Mouse (Mus musculus) limb, embryonic 15.5 days (tissue): Measurements from ENCODE around the gene Robo2. TPM values are rescaled to one million over a fixed set of nuclear protein-coding genes. Genes with fewer than 3 reads are reported as not detected.

Source experiments
- ATAC-seq: fragments of 200-750 bp; cut with Nextera tagmentation; 2 replicates; pipeline ENCODE4 v1.8.0; 2017; ENCODE audit warnings: low read depth, moderate TSS enrichment; ENCODE audit not compliant: insufficient number of reproducible peaks, low FRiP score, low TSS enrichment
- H3K27ac ChIP-seq: fragments of 300-500 bp; sonication (generic); 2 replicates; pipeline ENCODE4 v1.5.1; 2015; ENCODE audit warnings: moderate library complexity, mild to moderate bottlenecking, inconsistent platforms
- H3K27me3 ChIP-seq: fragments of 300-500 bp; sonication (generic); 2 replicates; pipeline ENCODE4 v1.6.1; 2015; ENCODE audit warnings: inconsistent platforms
- H3K36me3 ChIP-seq: fragments of 300-500 bp; sonication (generic); 2 replicates; pipeline ENCODE4 v1.6.1; 2015; ENCODE audit warnings: inconsistent platforms
- H3K4me1 ChIP-seq: fragments of 300-500 bp; sonication (generic); 2 replicates; pipeline ENCODE4 v1.6.1; 2015; ENCODE audit warnings: inconsistent platforms
- H3K4me2 ChIP-seq: fragments of 300-500 bp; sonication (generic); 2 replicates; pipeline ENCODE4 v1.6.1; 2015; ENCODE audit warnings: mild to moderate bottlenecking, inconsistent platforms
- H3K4me3 ChIP-seq: fragments of 300-500 bp; sonication (generic); 2 replicates; pipeline ENCODE4 v1.5.1; 2015; ENCODE audit warnings: mild to moderate bottlenecking, inconsistent platforms
- H3K9ac ChIP-seq: fragments of 300-500 bp; sonication (generic); 2 replicates; pipeline ENCODE4 v1.6.1; 2015; ENCODE audit warnings: inconsistent platforms
- H3K9me3 ChIP-seq: fragments of 300-500 bp; sonication (generic); 2 replicates; pipeline ENCODE4 v1.6.1; 2016; ENCODE audit warnings: inconsistent platforms
- WGBS: fragments of 180-500 bp; shearing (Covaris S2); methylation state at CpG from one replicate; pipeline ENCODE4 v1.1.7; 2015; 5-methylcytosine and 5-hydroxymethylcytosine counted together
- polyA plus RNA-seq: library from polyadenylated mRNA; unstranded; fragments of >200 nt; fragmentation: Nextera tagmentation; extraction: Ambion mirVana; gene quantifications from 2 replicates; pipeline ENCODE4 v1.2.1, GENCODE M21; 2015

Robo2 gene
- polyA plus RNA-seq, 1 experiment from 2014 or later = 60.7 TPM

DNA sequence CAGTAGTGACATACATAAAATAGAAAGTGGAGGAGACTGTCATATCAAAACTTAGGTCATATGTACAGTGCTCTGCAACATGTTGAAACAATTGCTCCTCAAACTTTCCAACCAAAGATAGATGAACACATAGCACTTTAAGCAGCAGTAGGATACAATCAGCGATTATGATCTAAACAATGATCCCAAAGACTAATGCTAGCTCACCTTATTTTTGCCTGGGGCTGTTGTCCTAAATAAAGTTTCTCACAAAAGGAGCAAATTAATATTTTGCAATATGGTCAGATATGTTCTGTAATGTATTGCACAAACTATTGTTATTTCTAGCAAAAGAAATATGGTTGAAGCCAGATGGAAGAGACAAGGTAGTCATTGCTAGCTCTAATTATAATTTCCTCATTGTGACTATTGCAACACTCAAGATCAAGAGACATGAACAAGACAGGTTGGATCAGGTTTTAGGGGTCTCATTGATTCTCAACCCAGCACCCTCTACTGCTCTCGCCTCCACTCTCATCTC lies 174.2 kb downstream of the Robo2 start:
- no peaks in the 10 kb centered on the region for H3K4me1 ChIP-seq
- no peaks in the 10 kb centered on the region for H3K9me3 ChIP-seq
- H3K4me3 ChIP-seq = no peak overlapping the region
- 86% methylated on average over 2 of the region's 2 CpGs for WGBS
- H3K36me3 ChIP-seq = no peaks in the 10 kb centered on the region
- H3K9ac ChIP-seq = no peak overlapping the region
- no peak overlapping the region for H3K4me2 ChIP-seq
- H3K27me3 ChIP-seq = no peaks in the 10 kb centered on the region
- no peak overlapping the region for H3K27ac ChIP-seq
- ATAC-seq = no peak

DNA sequence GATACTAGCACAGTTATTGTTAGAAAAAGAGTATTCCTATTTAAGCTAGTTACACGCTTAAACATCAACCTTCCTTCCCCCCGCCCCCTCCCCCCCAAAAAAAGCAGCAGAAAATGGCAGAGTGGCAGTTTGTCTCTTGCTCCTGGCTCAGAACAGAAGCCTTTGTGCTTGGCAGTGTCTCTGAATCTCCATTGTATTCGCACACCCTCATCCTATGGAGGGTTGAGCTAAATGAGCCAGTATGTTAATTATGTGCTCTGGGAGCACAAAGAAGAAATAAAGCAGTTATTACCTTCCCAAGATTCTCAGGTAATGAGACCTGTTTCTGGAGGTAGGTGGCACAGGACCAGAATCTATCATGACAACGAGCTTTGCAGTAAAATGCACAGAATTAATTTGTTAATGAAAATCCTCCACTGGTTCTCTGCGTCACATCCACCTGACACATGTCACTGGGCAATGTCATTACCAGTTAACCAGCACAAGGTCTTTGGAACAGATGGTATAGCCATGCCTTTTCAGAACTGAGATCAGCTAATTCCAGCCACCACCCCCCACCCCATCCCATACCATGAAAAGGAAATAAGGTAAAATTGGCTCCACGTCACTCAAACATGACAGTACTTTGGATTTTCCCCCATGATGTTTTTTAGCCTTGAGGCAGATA lies 177.1 kb downstream of the Robo2 start:
- Histone ChIP-seq H3K9me3 (no peaks in the 10 kb centered on the region), H3K36me3 (no peaks in the 10 kb centered on the region), H3K4me1 (no peaks in the 10 kb centered on the region), H3K27ac (no peak overlapping the region), H3K27me3 (no peaks in the 10 kb centered on the region), H3K9ac (no peak overlapping the region), H3K4me3 (no peak overlapping the region), H3K4me2 (no peak overlapping the region)
- 68% methylated on average over 6 of the region's 6 CpGs for WGBS
- ATAC-seq = no peak

DNA sequence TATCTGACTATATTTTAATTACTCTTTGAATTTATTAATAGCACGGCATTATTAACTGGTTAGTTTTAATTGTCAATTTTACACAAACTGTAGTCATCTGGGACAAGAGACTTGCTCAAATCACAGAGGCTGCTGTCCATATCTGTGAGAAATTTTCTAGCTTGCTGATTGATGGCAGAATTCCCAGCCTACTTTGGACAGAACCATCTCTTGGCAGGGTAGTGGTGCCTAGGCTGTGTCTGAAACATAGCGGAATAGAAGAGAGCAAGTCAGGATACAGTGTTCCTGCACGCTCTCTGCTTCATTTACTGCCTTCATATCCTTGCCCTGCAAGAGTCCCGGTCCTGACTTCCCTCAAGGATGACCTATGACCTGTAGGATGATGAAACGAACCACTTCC lies 178.0 kb downstream of the Robo2 start:
- no peak overlapping the region for H3K27ac ChIP-seq
- H3K4me1 ChIP-seq = no peaks in the 10 kb centered on the region
- no peak overlapping the region for H3K9ac ChIP-seq
- H3K4me3 ChIP-seq = no peak overlapping the region
- H3K4me2 ChIP-seq = no peak overlapping the region
- no peak for ATAC-seq
- H3K9me3 ChIP-seq = no peaks in the 10 kb centered on the region
- H3K27me3 ChIP-seq = no peaks in the 10 kb centered on the region
- H3K36me3 ChIP-seq = no peaks in the 10 kb centered on the region
- WGBS = 61% methylated on average over 5 of the region's 5 CpGs

DNA sequence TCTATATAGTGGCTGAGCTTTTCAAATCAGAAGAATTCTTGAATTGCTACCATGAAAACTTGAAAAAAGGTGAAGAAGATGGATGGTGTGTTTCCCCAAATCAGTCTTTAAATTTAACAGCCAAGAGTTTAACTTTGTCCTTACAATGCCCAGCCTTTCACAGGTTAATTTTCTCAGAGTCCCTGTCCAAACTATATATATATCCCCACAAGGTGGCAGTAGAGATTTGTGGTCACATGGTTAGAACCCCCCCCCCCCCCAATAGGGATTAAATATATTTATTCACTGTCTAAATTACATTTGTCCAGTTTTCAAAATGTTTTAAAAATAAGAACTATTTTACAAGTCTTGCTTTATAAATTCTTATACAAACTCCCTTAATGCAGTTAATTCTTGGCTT lies 184.3 kb downstream of the Robo2 start:
- Histone ChIP-seq H3K4me2 (no peak overlapping the region), H3K4me1 (no peaks in the 10 kb centered on the region), H3K9ac (no peak overlapping the region), H3K9me3 (no peaks in the 10 kb centered on the region), H3K27ac (no peak overlapping the region), H3K36me3 (no peaks in the 10 kb centered on the region), H3K27me3 (no peaks in the 10 kb centered on the region), H3K4me3 (no peak overlapping the region)
- no peak for ATAC-seq

DNA sequence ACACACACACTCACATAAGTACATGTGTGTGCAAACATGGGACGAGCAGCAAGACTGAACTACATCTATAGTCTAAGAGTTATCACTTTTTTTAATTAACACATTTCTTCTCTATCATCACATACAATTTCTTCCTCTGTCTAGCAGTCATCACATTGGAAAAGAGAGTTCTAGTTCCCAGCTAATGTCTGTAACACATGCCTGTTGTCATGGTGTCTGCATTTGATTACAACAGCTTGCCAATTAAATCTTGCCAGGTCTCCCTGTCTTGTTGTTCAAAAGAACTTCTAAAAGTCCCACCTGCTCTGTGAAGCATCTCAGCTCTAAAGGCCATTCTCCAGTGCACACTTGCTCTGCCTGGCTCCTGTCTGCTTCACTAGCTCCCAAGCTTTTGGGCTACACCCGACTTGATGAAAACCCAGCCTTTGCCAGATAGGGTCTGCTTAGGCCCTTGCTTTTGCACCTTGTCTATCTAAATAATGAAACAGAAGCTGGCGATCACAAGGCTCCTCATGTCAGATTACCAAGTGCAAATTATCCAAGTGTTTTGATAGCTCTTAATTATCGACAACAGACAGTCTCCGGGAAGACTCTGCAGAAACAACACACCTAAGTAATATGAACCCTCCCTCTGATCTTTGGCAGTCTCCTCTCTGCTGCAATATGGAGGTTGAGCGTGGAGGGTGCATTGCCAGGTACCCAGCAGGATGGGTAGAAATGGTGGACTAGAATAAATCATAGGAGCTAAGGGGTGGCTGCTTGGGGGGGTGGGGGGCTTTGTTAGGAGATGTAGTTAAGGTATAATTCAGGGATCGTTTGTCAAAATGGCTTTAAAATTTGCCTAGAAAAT lies 186.0 kb downstream of the Robo2 start:
- no peak overlapping the region for H3K4me2 ChIP-seq
- 69% methylated on average over 7 of the region's 7 CpGs for WGBS
- H3K9me3 ChIP-seq = no peaks in the 10 kb centered on the region
- H3K9ac ChIP-seq = no peak overlapping the region
- H3K4me1 ChIP-seq = no peaks in the 10 kb centered on the region
- H3K27ac ChIP-seq = no peak overlapping the region
- no peaks in the 10 kb centered on the region for H3K36me3 ChIP-seq
- no peak for ATAC-seq
- H3K27me3 ChIP-seq = no peaks in the 10 kb centered on the region
- no peak overlapping the region for H3K4me3 ChIP-seq

DNA sequence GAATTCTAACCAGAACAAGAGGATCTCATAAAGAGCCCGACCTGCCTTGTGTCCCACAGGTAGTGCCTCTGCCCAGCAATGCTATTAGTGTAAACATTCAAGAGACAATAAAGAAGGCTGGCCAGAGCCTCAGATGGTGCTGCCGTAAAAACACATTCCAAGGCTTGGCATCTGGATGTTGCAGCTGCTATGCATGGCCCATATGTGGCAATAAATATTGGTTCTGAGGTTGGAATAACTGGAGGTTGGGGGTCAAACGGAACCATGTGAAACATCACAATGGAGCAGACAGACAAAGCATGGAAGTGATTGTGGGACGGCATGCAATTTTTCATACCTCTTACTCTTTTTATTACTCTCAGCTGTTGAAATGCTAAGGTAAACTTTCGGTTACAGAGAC lies 189.1 kb downstream of the Robo2 start:
- H3K4me2 ChIP-seq = no peak overlapping the region
- WGBS = 20% methylated on average over 5 of the region's 5 CpGs
- H3K27ac ChIP-seq = no peak overlapping the region
- no peaks in the 10 kb centered on the region for H3K4me1 ChIP-seq
- H3K27me3 ChIP-seq = no peaks in the 10 kb centered on the region
- no peak for ATAC-seq
- no peaks in the 10 kb centered on the region for H3K9me3 ChIP-seq
- H3K4me3 ChIP-seq = no peak overlapping the region
- H3K9ac ChIP-seq = no peak overlapping the region
- no peaks in the 10 kb centered on the region for H3K36me3 ChIP-seq

DNA sequence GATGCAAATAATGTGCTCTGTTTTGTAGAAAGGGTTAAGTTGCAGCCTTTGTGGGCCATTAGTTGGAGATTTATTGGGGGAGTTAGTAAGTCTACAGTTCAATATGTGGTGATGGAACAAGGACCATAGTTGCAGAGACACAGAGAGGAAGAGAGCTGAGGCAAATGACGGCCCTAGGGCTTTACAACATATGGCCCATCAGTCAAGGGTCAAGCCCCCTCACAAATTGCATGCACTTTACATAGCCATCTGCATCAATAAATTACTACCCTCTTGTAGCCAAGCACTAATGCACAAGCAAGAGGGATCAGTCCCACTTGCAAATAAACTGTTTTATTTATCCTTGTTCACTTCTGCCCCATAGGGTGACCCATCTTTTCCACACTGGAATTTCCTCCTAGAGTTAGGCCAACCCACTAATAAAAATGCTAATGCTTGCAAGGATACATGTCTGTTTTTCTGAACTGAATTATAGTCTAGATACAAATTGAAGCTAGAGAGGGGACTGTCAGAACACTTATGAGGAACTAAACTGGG lies 194.7 kb downstream of the Robo2 start:
- no peak for ATAC-seq
- no peaks in the 10 kb centered on the region for H3K4me1 ChIP-seq

DNA sequence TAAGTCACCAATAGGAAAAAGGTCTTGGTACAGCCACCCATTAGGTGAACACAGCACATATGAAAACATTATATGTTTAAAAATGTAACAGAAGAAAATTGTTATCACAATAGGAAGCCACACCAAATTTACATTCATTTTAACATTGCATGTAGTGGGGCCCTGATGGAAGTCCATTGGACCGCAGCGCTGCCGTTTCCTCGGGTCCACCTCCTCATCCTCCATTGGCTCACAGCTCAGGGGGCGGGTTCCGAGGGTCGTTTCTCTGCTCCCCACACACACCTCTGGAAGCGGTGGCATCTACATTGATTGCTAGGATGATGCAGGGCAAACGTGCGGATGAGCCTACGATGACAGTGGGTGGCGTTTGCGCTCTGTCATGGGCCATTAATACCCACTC lies 195.8 kb downstream of the Robo2 start:
- no peaks in the 10 kb centered on the region for H3K9me3 ChIP-seq
- H3K9ac ChIP-seq = no peak overlapping the region
- H3K27me3 ChIP-seq = no peaks in the 10 kb centered on the region
- no peaks in the 10 kb centered on the region for H3K4me1 ChIP-seq
- ATAC-seq = no peak
- H3K36me3 ChIP-seq = no peaks in the 10 kb centered on the region
- WGBS = 91% methylated on average over 13 of the region's 13 CpGs
- no peak overlapping the region for H3K27ac ChIP-seq
- no peak overlapping the region for H3K4me3 ChIP-seq
- H3K4me2 ChIP-seq = no peak overlapping the region

More for the DNA sequence above, 194.7 kb downstream of the Robo2 start:
- no peak overlapping the region for H3K4me3 ChIP-seq
- H3K36me3 ChIP-seq = no peaks in the 10 kb centered on the region
- 25% methylated on average over 1 of the region's 1 CpGs for WGBS
- no peaks in the 10 kb centered on the region for H3K27me3 ChIP-seq
- H3K27ac ChIP-seq = no peak overlapping the region
- no peak overlapping the region for H3K4me2 ChIP-seq
- H3K9me3 ChIP-seq = no peaks in the 10 kb centered on the region
- H3K9ac ChIP-seq = no peak overlapping the region

DNA sequence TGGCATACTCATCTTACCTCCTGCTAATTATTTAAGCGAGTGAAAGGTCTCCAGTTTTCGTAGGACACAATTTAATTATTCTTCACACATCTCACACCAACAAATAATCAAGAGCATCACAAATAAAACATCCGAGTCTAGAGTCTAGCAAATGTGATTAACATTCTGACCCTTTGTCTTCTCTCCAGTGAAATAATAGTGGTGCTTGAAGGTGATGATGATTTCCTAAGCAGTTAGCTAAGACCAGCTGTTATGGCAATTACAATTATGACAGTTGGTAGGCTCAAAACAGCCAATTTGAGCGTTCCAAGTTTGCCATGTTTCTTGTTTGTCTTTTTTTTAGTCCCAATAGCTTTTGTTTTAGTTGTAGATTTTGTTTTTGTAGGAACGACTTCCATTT lies 210.9 kb downstream of the Robo2 start:
- WGBS = 81% methylated on average over 5 of the region's 5 CpGs
- H3K4me2 ChIP-seq = no peak overlapping the region
- H3K27me3 ChIP-seq = no peaks in the 10 kb centered on the region
- no peak overlapping the region for H3K27ac ChIP-seq
- H3K4me3 ChIP-seq = no peak overlapping the region
- ATAC-seq = no peak
- no peaks in the 10 kb centered on the region for H3K9me3 ChIP-seq
- H3K9ac ChIP-seq = no peak overlapping the region
- no peaks in the 10 kb centered on the region for H3K36me3 ChIP-seq
- H3K4me1 ChIP-seq = no peaks in the 10 kb centered on the region

DNA sequence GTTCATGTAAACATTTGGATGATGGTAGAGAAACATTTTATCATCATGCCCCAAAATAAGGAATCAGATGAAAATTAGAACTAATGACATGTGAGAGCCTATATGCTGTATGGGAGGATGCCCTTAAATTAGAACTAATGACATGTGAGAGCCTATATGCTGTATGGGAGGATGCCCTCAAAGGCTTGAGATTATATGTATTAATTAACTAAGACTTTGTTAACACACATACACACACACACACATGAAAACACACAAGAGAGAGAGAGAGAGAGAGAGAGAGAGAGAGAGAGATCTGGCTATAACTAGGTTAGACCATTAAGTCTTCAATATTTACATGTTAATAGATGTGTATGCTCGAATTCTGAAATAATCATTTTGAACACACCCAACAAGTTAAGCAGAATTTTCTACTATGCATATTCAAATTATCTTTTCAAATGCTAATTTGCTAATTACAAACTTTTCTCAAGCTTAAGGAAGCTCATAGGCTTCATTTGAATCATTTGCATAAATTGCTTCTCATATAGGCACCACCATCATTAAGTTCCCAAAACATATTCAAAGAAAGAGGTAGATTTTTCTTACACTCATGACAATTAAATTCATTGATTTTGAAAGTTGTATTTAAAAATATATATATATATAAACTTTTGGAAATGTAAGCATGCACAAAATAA lies 211.5 kb downstream of the Robo2 start:
- Histone ChIP-seq H3K27ac (no peak overlapping the region), H3K4me2 (no peak overlapping the region), H3K4me1 (no peaks in the 10 kb centered on the region), H3K9me3 (no peaks in the 10 kb centered on the region), H3K36me3 (no peaks in the 10 kb centered on the region), H3K27me3 (no peaks in the 10 kb centered on the region), H3K4me3 (no peak overlapping the region), H3K9ac (no peak overlapping the region)
- ATAC-seq = no peak
- 84% methylated on average over 1 of the region's 1 CpGs for WGBS

DNA sequence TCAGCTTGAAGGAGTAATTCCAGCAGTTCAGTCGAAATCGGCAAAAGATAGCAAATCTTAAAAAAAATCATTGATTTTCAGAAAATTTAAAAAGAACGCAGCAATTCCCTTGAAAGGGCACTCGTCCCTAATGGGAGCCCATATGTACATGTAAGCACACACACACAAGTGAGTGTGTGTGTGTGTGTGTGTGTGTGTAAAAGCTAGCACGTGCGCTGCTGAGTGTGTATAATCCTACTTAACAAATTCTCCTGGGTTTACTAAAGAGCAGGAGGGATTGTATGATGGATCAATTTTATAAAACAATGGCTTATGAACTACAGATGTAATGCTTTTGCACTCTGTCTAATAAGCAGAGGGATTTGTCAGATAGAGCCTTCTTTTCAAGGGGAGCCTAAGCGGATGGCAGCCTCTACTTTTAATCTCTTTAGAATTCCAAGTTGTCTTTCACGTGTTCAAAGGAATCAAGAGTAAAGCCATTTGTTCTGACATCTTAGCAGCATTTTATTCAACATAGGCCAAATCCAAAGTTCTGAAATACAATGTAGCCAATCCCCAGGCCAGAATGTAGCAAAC lies 218.6 kb downstream of the Robo2 start:
- no peaks in the 10 kb centered on the region for H3K27me3 ChIP-seq
- no peak for ATAC-seq
- WGBS = 86% methylated on average over 8 of the region's 8 CpGs
- H3K4me3 ChIP-seq = no peak overlapping the region
- H3K27ac ChIP-seq = no peak overlapping the region
- H3K4me1 ChIP-seq = no peaks in the 10 kb centered on the region
- H3K9ac ChIP-seq = no peak overlapping the region
- no peaks in the 10 kb centered on the region for H3K36me3 ChIP-seq
- no peak overlapping the region for H3K4me2 ChIP-seq
- no peaks in the 10 kb centered on the region for H3K9me3 ChIP-seq
